Mouse (Mus musculus) adrenal gland, postnatal 4 days (tissue): ENCODE results near the gene Mtcl1. TPM values are rescaled to one million over a fixed set of nuclear protein-coding genes. Genes with fewer than 3 reads are reported as not detected.

Experiments used
- DNase-seq, 2 experiments: peaks; one replicate each; pipeline ENCODE4 v3.0.0; 2021 to 2022; ENCODE audit warnings: low spot score in 2 of 2, mixed read lengths in 2 of 2
- total RNA-seq, 2 experiments: library from RNA; stranded (reverse); gene quantifications; 2 replicates each; pipeline ENCODE4 v1.2.3; 2021

Gene Mtcl1
- total RNA-seq, 2 experiments from 2014 or later: 20.5 to 21.7 TPM

DNA sequence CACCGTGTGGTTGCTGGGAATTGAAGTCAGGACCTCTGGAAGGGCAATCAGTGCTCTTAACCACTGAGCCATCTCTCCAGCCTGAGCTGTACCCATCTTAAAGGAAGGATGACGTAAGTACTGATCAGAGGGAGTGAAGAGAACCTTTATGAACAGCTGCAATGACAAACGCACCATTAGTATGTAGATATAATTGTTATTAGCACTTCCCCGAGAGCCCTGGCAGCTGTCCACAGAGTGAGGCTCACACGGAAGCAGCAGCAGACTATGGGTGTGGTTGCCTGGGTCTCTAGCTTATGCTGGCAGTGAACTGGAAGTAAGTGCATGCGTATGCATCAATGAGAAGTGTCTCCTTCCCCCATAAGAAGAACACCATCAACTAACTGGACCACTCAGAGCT, 118.3 kb downstream of the Mtcl1 start:
- no peak for DNase-seq

DNA sequence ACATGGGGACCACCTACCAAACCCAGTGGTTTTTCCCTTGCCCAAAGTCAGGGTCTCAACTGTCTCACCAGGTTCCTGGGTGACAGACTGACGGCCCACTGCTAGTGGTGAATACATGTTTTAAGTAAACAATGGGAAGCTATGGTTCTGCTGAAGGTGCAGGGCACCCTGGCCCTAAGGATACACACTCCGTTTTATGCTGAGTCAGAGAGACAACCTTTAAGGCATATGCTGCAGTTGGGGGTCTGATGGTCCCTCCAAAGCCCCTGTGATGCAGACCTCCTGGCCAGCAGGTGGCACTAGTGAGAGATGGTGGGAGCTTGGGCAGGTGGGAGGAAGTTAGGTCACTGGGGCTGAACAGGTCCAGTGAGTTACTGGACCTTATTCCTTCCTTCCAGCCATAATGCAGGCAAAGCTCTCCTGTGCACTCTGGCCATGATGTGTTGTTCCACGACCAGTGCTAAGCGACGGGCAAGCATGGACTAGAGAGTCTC, 123.0 kb downstream of the Mtcl1 start:
- DNase-seq: no peak

DNA sequence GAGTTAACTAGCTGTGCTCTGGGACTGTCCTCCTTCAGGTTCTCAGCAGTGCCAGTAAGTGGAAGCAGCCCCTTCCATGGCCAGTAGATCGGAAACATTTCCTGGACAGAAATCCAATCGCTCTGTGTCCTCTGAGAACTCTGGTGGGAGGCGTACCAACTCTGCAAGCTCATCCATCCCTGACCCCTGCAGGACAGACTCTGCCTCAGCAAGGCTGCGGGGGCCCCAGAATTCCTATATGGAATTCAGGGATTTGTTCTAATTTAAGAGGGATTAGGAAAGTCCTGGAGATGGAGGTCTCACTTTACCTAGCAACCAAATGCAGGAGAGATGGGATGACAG, 123.4 kb downstream of the Mtcl1 start:
- no peak for DNase-seq

DNA sequence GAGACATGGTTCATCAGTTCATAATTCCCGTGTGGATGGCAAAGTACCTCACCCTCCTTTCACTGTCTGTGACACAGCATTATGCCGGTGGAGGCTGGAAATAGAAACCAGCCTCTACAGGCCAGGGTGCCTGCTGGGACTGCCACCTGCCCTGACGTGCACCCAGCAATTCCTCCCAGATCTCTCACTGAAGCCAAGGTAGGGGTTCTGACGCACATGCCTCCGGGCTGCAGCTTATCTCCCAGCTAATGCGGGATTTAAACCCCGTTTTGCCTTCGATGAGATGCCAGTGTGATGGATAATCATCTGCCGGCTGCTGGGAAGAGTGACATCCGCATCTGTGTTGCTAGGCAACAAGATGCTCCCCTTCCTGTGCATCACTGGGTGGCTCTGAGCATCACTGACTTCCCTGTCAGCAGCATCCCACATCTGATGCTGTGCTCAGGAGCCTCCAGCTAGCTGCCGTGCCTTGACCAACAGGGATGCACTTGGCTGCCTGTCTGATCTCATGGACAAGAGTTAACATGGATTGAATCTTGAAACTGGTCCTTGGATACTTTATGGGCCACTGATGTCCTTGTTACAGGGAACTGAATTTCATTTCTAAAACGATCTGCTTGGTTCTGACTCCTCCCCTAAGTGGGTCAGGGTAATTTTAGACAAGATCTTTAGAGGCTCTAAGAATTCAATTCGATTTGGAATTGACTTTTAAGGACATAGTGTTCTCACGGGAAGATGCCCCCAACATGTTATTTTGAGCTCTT, 123.9 kb downstream of the Mtcl1 start:
- DNase-seq: no peak

DNA sequence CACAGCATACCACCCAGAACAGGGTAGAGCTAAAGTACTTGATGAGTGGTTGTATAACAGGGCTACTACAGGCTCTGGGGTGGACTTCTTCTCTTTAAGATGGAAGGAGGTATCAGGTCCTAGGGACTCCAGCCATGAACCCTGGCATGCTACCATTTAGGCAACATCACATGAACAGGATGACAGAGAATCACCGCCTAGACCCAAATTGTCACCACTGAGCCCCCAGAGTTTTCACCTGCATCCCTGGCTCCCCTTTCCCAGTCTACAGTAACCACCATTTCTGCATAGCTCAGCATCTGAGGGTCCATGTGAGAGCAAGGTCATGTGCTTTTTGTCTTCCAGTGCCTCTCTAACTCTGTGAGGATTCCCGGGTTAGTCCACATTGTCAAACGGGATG, 124.7 kb downstream of the Mtcl1 start:
- no peak for DNase-seq

DNA sequence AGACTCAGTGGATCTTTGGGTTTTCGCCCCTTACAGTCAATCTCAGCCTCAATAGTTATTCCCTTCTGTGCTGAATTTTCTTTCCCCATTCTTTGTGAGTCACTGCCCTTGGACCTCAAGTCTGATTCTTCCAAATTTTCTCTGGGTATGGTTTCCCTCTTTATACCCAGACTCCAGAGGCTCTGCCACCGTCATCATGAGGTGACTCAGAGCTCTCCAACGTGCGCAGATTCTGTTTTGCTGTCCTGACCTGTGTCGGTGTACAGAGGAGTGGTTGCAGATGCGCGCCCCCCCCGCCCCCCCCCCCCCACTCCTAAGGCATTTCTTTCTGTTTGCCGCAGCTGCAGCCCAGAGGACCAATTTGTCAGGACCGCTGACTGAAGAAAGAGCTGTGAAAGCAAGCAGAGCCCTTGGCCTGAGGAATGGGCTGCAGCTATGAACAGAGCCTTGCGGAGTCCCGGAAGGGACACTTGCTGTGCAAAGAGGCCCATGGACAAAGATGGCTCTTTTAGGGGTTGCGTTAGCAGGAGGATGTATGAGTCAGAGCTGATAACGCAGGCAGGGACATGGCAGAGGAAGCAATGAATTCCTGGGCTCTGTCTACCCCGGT, 126.8 kb downstream of the Mtcl1 start:
- DNase-seq: no peak

DNA sequence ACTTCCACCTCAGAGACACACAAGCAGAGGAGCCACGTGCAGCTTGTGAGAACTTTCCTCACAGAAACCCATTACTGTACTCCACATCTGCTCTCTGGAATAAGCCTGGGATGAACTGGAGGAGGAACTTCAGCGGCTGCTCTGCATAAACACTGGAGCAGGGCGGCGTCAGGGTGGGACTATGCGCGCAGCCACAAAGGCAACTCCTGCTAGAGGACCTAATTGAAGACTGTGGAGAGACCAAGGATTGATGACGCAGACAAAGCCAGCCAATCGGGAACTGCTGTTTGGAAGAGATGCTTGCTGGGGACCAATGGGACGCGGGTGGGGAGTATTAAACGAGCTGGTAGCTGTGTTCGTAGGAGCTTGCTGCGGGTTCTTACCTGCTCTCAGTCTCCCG, 127.6 kb downstream of the Mtcl1 start:
- DNase-seq: no peak

- no peak for DNase-seq
These were observed 128.7 kb downstream of the Mtcl1 start for GRCm38 (mm10) chr17:66320716-66321372.

DNA sequence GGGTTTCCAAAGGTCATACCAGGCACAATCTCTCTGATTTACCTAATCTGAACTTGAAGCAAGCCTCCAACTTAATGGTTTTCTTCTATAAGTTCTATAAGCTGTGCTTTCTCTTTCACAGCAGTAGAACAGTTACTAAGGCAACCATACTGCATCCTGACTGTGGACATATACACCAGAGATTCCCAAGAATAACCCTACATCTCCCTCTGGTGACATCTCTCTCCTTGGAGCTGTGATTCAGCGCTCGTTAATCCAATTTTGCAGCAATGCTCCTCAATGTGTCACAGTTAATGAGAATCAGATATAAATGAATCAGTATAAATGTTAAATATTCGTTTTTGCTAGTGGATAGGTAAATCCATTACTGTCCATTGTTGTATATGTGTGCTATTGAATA, 131.5 kb downstream of the Mtcl1 start:
- DNase-seq: no peak

- DNase-seq: no peak
These were observed 132.0 kb downstream of the Mtcl1 start for GRCm38 (mm10) chr17:66317576-66317975.

- DNase-seq: no peak
These were observed 132.4 kb downstream of the Mtcl1 start for GRCm38 (mm10) chr17:66317156-66317555.

GRCm38 (mm10) chr17:66315451-66315850, 134.1 kb downstream of the Mtcl1 start:
- DNase-seq: no peak

DNA sequence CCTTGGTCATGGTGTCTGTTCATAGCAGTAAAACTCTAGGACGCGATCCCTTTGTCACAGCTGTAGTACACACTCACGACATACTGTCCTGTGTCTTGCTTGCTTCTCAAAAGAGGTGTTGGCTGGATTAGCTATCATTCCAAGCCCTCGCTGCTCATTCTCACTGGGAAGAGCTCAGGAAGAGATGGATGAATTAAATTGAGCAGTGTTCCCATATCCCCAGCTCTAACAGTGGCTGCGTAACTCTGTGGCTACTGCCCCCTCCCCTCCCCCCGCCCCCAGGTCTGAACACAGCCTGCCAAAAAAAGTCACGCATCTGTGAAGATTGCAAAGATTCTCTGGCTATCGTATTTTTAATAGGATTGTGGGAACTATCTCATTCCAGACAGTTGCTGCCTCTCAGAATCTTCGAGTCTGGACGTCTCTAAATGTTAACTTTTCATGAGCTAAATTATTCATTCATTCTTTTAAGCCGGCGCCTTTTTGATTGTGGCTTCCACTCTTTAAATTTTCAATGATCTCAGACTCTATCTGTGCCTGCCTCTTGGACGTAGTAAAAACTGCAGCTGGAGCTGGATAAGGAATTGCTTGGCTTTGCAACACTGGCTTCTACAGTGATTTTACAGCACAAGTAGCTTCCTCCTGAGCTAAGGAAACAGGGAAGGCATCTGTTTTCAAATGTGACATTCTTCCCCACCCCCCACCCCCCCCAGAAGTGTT, 134.8 kb downstream of the Mtcl1 start:
- no peak for DNase-seq

DNA sequence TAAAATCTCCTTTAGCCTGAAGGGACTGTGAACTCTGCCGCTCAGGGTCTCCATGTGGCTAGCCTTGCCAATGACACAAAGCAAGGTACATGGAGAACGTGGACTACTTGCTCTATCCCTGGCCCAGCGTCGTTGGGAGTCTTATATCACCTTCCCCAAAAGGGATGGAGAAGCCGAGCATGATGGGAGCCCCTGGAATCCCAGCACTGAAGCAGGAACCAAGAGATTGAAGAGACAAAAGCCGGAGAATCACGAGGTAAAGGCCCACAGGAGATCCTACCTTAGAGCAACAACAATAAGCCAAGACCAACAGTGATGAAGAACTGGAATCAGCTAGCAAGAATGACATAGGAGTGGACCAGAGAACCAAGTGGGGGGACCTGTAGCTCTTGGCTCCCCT, 147.6 kb downstream of the Mtcl1 start:
- DNase-seq: no peak

- no peak for DNase-seq
These were observed 148.3 kb downstream of the Mtcl1 start for GRCm38 (mm10) chr17:66301267-66301666.

- DNase-seq: no peak
These were observed 151.8 kb downstream of the Mtcl1 start for GRCm38 (mm10) chr17:66297721-66298120.

- DNase-seq: no peak
These were observed 156.0 kb downstream of the Mtcl1 start for GRCm38 (mm10) chr17:66293581-66293980.

DNA sequence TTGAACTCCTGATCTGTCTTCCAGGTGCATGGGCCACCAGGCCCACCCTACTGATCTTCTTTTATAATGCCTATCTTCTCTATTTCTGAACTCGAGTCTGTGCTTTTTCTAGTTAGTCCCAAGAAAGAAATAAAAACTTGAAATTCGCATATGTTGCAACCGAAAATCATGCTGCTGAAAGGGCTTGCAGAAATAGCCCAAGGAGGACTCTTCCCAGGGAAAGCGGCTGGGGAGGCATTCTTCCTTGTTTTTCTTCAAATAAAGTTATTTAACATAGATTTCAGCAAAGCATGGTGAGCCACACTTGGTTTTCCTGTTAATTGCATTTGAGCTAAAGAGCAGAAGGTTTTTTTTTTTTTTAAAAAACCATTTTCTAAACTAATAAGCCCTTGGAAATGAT, 159.7 kb downstream of the Mtcl1 start:
- DNase-seq: no peak
